Mouse (Mus musculus) heart, embryonic 12.5 days (tissue): Measurements from ENCODE around the gene Cyp3a59. TPM values are rescaled to one million over a fixed set of nuclear protein-coding genes. Genes with fewer than 3 reads are reported as not detected.
"Not testable (repeated sequence)": the region's sequence is repeated elsewhere in the genome, so short reads cannot be mapped to it uniquely, and the experiment has no call there.

Experiments
- ATAC-seq: fragments of 200-750 bp; cut with Nextera tagmentation; 2 replicates; pipeline ENCODE4 v1.8.0; 2017; ENCODE audit warnings: moderate TSS enrichment, moderate library complexity; ENCODE audit not compliant: insufficient number of reproducible peaks, low FRiP score
- H3K27ac ChIP-seq: fragments of 300-500 bp; sonication (generic); 2 replicates; pipeline ENCODE4 v1.5.1; 2016; ENCODE audit warnings: mild to moderate bottlenecking, moderate library complexity; ENCODE audit not compliant: poor library complexity, severe bottlenecking
- H3K27me3 ChIP-seq: fragments of 300-500 bp; sonication (generic); replicated peaks from 2 replicates; pipeline ENCODE4 v1.6.1; 2016; ENCODE audit warnings: mild to moderate bottlenecking, moderate library complexity
- H3K36me3 ChIP-seq: fragments of 300-500 bp; sonication (generic); 2 replicates; pipeline ENCODE4 v1.6.1; 2016; ENCODE audit warnings: mild to moderate bottlenecking, moderate library complexity
- H3K4me1 ChIP-seq: fragments of 300-500 bp; sonication (generic); replicated peaks from 2 replicates; pipeline ENCODE4 v1.6.1; 2016; ENCODE audit warnings: mild to moderate bottlenecking
- H3K4me2 ChIP-seq: fragments of 300-500 bp; sonication (generic); 2 replicates; pipeline ENCODE4 v1.6.1; 2016; ENCODE audit warnings: mild to moderate bottlenecking, moderate library complexity
- H3K4me3 ChIP-seq: fragments of 300-500 bp; sonication (generic); 2 replicates; pipeline ENCODE4 v1.5.1; 2016; ENCODE audit warnings: mild to moderate bottlenecking
- H3K9ac ChIP-seq: fragments of 300-500 bp; sonication (generic); 2 replicates; pipeline ENCODE4 v1.6.1; 2016; ENCODE audit warnings: mild to moderate bottlenecking, moderate library complexity
- H3K9me3 ChIP-seq: fragments of 300-500 bp; sonication (generic); replicated peaks from 2 replicates; pipeline ENCODE4 v1.6.1; 2016; ENCODE audit warnings: mild to moderate bottlenecking, moderate library complexity
- WGBS: fragments of 180-500 bp; shearing (Covaris S2); methylation state at CpG from one replicate; pipeline ENCODE4 v1.1.7; 2016; 5-methylcytosine and 5-hydroxymethylcytosine counted together
- polyA plus RNA-seq: library from polyadenylated mRNA; unstranded; fragments of >200 nt; fragmentation: Nextera tagmentation; extraction: Ambion mirVana; gene quantifications from 2 replicates; pipeline ENCODE4 v1.2.1, GENCODE M21; 2016

Cyp3a59 gene
- polyA plus RNA-seq = not detected in 2 replicates

- H3K4me2 ChIP-seq, H3K4me1 ChIP-seq, H3K4me3 ChIP-seq, H3K9ac ChIP-seq, H3K27me3 ChIP-seq, ATAC-seq, H3K36me3 ChIP-seq, H3K27ac ChIP-seq: not testable (repeated sequence)
- H3K9me3 ChIP-seq = peaks cover 26% of the 10 kb centered on the region
Observed at GRCm38 (mm10) chr5:146078945-146079344, at the start of gene Cyp3a59. Gene Cyp3a59 (plus strand): TSS chr5:146079257.

- ATAC-seq = no peak
- 37% methylated on average over 1 of the region's 1 CpGs for WGBS
- H3K4me3 ChIP-seq = no peak overlapping the region
- no peaks in the 10 kb centered on the region for H3K4me1 ChIP-seq
- H3K4me2 ChIP-seq = no peak overlapping the region
- H3K9me3 ChIP-seq = peaks cover 39% of the 10 kb centered on the region
- no peaks in the 10 kb centered on the region for H3K36me3 ChIP-seq
- no peak overlapping the region for H3K9ac ChIP-seq
- H3K27me3 ChIP-seq = no peaks in the 10 kb centered on the region
- no peak overlapping the region for H3K27ac ChIP-seq
Observed at GRCm38 (mm10) chr5:146070099-146070498, 9.0 kb upstream of the Cyp3a59 start.

- H3K4me3 ChIP-seq = no peak overlapping the region
- no peak overlapping the region for H3K27ac ChIP-seq
- 31% methylated on average over 2 of the region's 2 CpGs for WGBS
- H3K27me3 ChIP-seq = no peaks in the 10 kb centered on the region
- no peak for ATAC-seq
- H3K9ac ChIP-seq = no peak overlapping the region
- H3K4me1 ChIP-seq = no peaks in the 10 kb centered on the region
- no peaks in the 10 kb centered on the region for H3K36me3 ChIP-seq
- H3K9me3 ChIP-seq = peaks cover 36% of the 10 kb centered on the region
- no peak overlapping the region for H3K4me2 ChIP-seq
Observed at GRCm38 (mm10) chr5:146147903-146148302, 68.8 kb downstream of the Cyp3a59 start.

GRCm38 (mm10) chr5:146150454-146150853 is 71.4 kb downstream of the Cyp3a59 start:
- WGBS = 64% methylated on average over 3 of the region's 3 CpGs
- peaks cover 34% of the 10 kb centered on the region for H3K9me3 ChIP-seq
- H3K9ac ChIP-seq = no peak overlapping the region
- H3K27ac ChIP-seq = no peak overlapping the region
- no peak for ATAC-seq
- no peak overlapping the region for H3K4me3 ChIP-seq
- no peaks in the 10 kb centered on the region for H3K27me3 ChIP-seq
- no peak overlapping the region for H3K4me2 ChIP-seq
- no peaks in the 10 kb centered on the region for H3K36me3 ChIP-seq
- no peaks in the 10 kb centered on the region for H3K4me1 ChIP-seq

- not testable (repeated sequence) for H3K36me3 ChIP-seq, H3K9ac ChIP-seq, ATAC-seq, H3K4me1 ChIP-seq, H3K27ac ChIP-seq, H3K4me2 ChIP-seq, H3K27me3 ChIP-seq, H3K4me3 ChIP-seq
- WGBS = 78% methylated on average over 4 of the region's 4 CpGs
- H3K9me3 ChIP-seq = peaks cover 24% of the 10 kb centered on the region
Observed at GRCm38 (mm10) chr5:146158326-146158725, 79.3 kb downstream of the Cyp3a59 start.

GRCm38 (mm10) chr5:146160439-146160838 is 81.4 kb downstream of the Cyp3a59 start, which contains the start of gene Gm5565:
Gene Gm5565 (minus strand): TSS chr5:146160539.
- H3K27me3 ChIP-seq, ATAC-seq, H3K27ac ChIP-seq, H3K4me3 ChIP-seq, H3K4me1 ChIP-seq, H3K4me2 ChIP-seq, H3K36me3 ChIP-seq, H3K9ac ChIP-seq: not testable (repeated sequence)
- H3K9me3 ChIP-seq = peaks cover 17% of the 10 kb centered on the region
- WGBS = 84% methylated on average over 3 of the region's 3 CpGs

Other genes with a start within 250 kb of the Cyp3a59 start
- not detected in 2 replicates for gene Cyp3a11, start 199.3 kb upstream of the Cyp3a59 start, polyA plus RNA-seq
- not detected in 2 replicates for gene Cyp3a25, start 69.6 kb upstream of the Cyp3a59 start, polyA plus RNA-seq
- gene Gm5565, start 81.3 kb downstream of the Cyp3a59 start, polyA plus RNA-seq = not detected in 2 replicates
- gene Gm6309, start 91.5 kb downstream of the Cyp3a59 start, polyA plus RNA-seq = not detected in 2 replicates
- not detected in 2 replicates for gene 1700001J03Rik, start 106.0 kb downstream of the Cyp3a59 start, polyA plus RNA-seq
- gene Rnf6, start 142.3 kb downstream of the Cyp3a59 start, polyA plus RNA-seq = 36.6 and 37.8 TPM in 2 replicates
- gene Cdk8, start 152.0 kb downstream of the Cyp3a59 start, polyA plus RNA-seq = 16.6 and 17.3 TPM in 2 replicates